Mouse (Mus musculus): Measurements from ENCODE around the gene Rpusd1. TPM values are rescaled to one million over a fixed set of nuclear protein-coding genes. Genes with fewer than 3 reads are reported as not detected.
"Not testable (repeated sequence)": the region's sequence is repeated elsewhere in the genome, so short reads cannot be mapped to it uniquely, and the experiment has no call there.

Gene Rpusd1
- polyA plus RNA-seq, 1 experiment from 2014 or later = 13.4 TPM

DNA sequence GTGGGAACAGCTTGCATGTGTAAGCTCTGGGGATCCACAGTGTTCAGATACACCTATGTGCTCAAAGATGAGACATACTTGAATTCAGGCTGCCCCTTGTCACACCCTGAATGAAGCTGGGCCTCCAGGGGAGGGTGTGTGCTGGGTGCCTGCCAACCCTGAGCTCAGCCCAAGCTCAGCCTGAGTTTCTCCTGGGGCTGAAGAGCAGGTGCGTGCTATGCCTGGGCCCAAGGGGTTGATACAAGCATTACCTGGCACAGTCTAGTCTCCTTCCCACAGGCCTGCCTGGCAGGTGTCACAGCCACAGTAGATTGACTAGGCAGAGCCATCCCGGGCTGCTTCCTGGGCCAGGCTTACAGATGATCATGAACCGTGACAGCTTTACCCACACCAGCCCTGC lies 8.3 kb downstream of the Rpusd1 start, which contains the start of gene Mslnl:
TSS of gene Mslnl (plus strand) at position 298 of the 400 bp plus-strand sequence.
- WGBS = 75% methylated on average over 3 of the region's 3 CpGs
- Histone ChIP-seq H3K36me3 (ENCODE audit: control insufficient read depth, insufficient read depth, low read length) (peaks cover 8% of the 10 kb centered on the region), H3K9ac (ENCODE audit: low read length) (no peak within 1 kb of the TSS), H3K4me3 (ENCODE audit: control insufficient read depth in 1 of 2, insufficient read depth in 1 of 2, low read depth in 1 of 2, low read length in 2 of 2) (no peak within 1 kb of the TSS), H3K4me1 (ENCODE audit: control insufficient read depth in 2 of 2, insufficient read depth in 2 of 2, low read length in 2 of 2) (no peaks in the 10 kb centered on the region), H3K9me3 (ENCODE audit: control insufficient read depth, low read length) (no peaks in the 10 kb centered on the region), H3K4me2 (ENCODE audit: low read length) (no peak within 1 kb of the TSS), H3K27me3 (ENCODE audit: control insufficient read depth, insufficient read depth, low read length) (no peaks in the 10 kb centered on the region; the same call in 1 of the 2 replicates), H3K27ac (replicated peaks in 1 of 2; ENCODE audit: control insufficient read depth in 1 of 2, insufficient read depth in 1 of 2, low read depth in 2 of 2, low read length in 2 of 2) (no peak within 1 kb of the TSS)
- no peak for ATAC-seq (ENCODE audit: insufficient number of reproducible peaks, insufficient read depth, low FRiP score, low read depth)

- Histone ChIP-seq H3K27me3 (ENCODE audit: control insufficient read depth, insufficient read depth, low read length) (no peaks in the 10 kb centered on the region; the same call in 1 of the 2 replicates), H3K4me2 (ENCODE audit: low read length) (no peak overlapping the region), H3K9me3 (ENCODE audit: control insufficient read depth, low read length) (no peaks in the 10 kb centered on the region), H3K36me3 (ENCODE audit: control insufficient read depth, insufficient read depth, low read length) (no peaks in the 10 kb centered on the region), H3K4me1 (ENCODE audit: control insufficient read depth in 2 of 2, insufficient read depth in 2 of 2, low read length in 2 of 2) (no peaks in the 10 kb centered on the region), H3K4me3 (ENCODE audit: control insufficient read depth in 1 of 2, insufficient read depth in 1 of 2, low read depth in 1 of 2, low read length in 2 of 2) (no peak overlapping the region), H3K9ac (ENCODE audit: low read length) (no peak overlapping the region), H3K27ac (replicated peaks in 1 of 2; ENCODE audit: control insufficient read depth in 1 of 2, insufficient read depth in 1 of 2, low read depth in 2 of 2, low read length in 2 of 2) (no peak overlapping the region)
- ATAC-seq (ENCODE audit: insufficient number of reproducible peaks, insufficient read depth, low FRiP score, low read depth) = no peak
- 60% methylated on average over 7 of the region's 7 CpGs for WGBS
Measured at GRCm38 (mm10) chr17:25738861-25739260, 11.4 kb downstream of the Rpusd1 start.

- 62% methylated on average over 12 of the region's 12 CpGs for WGBS
- H3K36me3 ChIP-seq (ENCODE audit: control insufficient read depth, insufficient read depth, low read length); ATAC-seq (ENCODE audit: insufficient number of reproducible peaks, insufficient read depth, low FRiP score, low read depth); H3K9ac ChIP-seq (ENCODE audit: low read length); H3K27me3 ChIP-seq (ENCODE audit: control insufficient read depth, insufficient read depth, low read length); H3K4me2 ChIP-seq (ENCODE audit: low read length); H3K9me3 ChIP-seq (ENCODE audit: control insufficient read depth, low read length); H3K4me1 ChIP-seq (ENCODE audit: control insufficient read depth in 2 of 2, insufficient read depth in 2 of 2, low read length in 2 of 2); H3K27ac ChIP-seq (replicated peaks in 1 of 2; ENCODE audit: control insufficient read depth in 1 of 2, insufficient read depth in 1 of 2, low read depth in 2 of 2, low read length in 2 of 2); H3K4me3 ChIP-seq (ENCODE audit: control insufficient read depth in 1 of 2, insufficient read depth in 1 of 2, low read depth in 1 of 2, low read length in 2 of 2): not testable (repeated sequence)
Measured at GRCm38 (mm10) chr17:25741471-25741870, 14.0 kb downstream of the Rpusd1 start.

DNA sequence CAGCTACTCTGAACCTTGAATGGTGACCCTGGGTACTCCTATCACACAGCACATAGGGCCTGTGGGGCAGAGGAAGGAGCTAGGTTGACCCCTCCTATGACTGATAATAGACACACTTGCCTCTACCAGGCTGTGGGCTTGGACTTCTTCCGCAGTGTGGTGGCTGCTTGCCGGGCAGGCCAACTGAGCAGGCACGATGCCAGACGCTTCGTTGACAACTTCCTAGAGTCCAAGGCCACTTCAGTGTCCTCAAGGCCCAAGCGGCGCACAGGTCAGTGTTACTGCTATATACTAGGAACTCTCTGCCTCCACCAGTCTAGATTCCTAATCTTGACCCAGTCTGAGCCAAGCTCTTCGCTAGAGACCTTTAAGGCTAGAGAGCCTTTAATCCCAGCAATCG lies 16.4 kb downstream of the Rpusd1 start:
- no peak for ATAC-seq (ENCODE audit: insufficient number of reproducible peaks, insufficient read depth, low FRiP score, low read depth)
- no peaks in the 10 kb centered on the region for H3K4me1 ChIP-seq (ENCODE audit: control insufficient read depth in 2 of 2, insufficient read depth in 2 of 2, low read length in 2 of 2)
- H3K4me2 ChIP-seq (ENCODE audit: low read length) = no peak overlapping the region
- H3K9ac ChIP-seq (ENCODE audit: low read length) = no peak overlapping the region
- H3K9me3 ChIP-seq (ENCODE audit: control insufficient read depth, low read length) = no peaks in the 10 kb centered on the region
- H3K36me3 ChIP-seq (ENCODE audit: control insufficient read depth, insufficient read depth, low read length) = no peaks in the 10 kb centered on the region
- 83% methylated on average over 9 of the region's 9 CpGs for WGBS
- no peak overlapping the region for H3K4me3 ChIP-seq (ENCODE audit: control insufficient read depth in 1 of 2, insufficient read depth in 1 of 2, low read depth in 1 of 2, low read length in 2 of 2)
- no peaks in the 10 kb centered on the region; the same call in none of the 2 replicates for H3K27me3 ChIP-seq (ENCODE audit: control insufficient read depth, insufficient read depth, low read length)
- no peak overlapping the region for H3K27ac ChIP-seq (replicated peaks in 1 of 2; ENCODE audit: control insufficient read depth in 1 of 2, insufficient read depth in 1 of 2, low read depth in 2 of 2, low read length in 2 of 2)

GRCm38 (mm10) chr17:25744311-25744710 lies 16.8 kb downstream of the Rpusd1 start:
- no peaks in the 10 kb centered on the region for H3K36me3 ChIP-seq (ENCODE audit: control insufficient read depth, insufficient read depth, low read length)
- H3K9me3 ChIP-seq (ENCODE audit: control insufficient read depth, low read length) = no peaks in the 10 kb centered on the region
- H3K4me1 ChIP-seq (ENCODE audit: control insufficient read depth in 2 of 2, insufficient read depth in 2 of 2, low read length in 2 of 2) = no peaks in the 10 kb centered on the region
- H3K27me3 ChIP-seq (ENCODE audit: control insufficient read depth, insufficient read depth, low read length) = no peaks in the 10 kb centered on the region; the same call in none of the 2 replicates
- H3K27ac ChIP-seq (replicated peaks in 1 of 2; ENCODE audit: control insufficient read depth in 1 of 2, insufficient read depth in 1 of 2, low read depth in 2 of 2, low read length in 2 of 2) = no peak overlapping the region
- H3K4me3 ChIP-seq (ENCODE audit: control insufficient read depth in 1 of 2, insufficient read depth in 1 of 2, low read depth in 1 of 2, low read length in 2 of 2) = no peak overlapping the region
- 74% methylated on average over 10 of the region's 10 CpGs for WGBS
- H3K9ac ChIP-seq (ENCODE audit: low read length) = no peak overlapping the region
- no peak for ATAC-seq (ENCODE audit: insufficient number of reproducible peaks, insufficient read depth, low FRiP score, low read depth)
- H3K4me2 ChIP-seq (ENCODE audit: low read length) = no peak overlapping the region

DNA sequence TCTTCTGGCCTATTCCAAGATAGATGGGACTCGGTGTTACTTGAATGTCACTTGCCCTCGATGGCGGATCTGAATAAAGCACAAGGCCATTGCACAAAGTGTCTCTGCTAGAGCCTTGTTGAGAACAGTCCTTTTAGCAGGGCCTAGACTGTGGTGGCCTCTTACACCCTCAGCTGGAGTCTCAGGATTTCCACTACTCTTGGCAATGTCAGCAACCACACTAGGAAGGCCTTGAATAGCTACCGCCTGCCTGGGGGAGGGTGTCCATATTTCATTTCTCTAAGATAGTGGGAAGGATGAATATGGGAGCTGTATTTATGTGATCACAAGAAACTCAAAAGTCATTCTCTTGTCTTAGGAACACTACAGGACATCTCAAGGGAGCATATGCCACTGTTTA lies 20.8 kb downstream of the Rpusd1 start:
- 89% methylated on average over 4 of the region's 4 CpGs for WGBS

GRCm38 (mm10) chr17:25749314-25749713 lies 21.8 kb downstream of the Rpusd1 start:
- Histone ChIP-seq H3K4me3 (ENCODE audit: control insufficient read depth in 1 of 2, insufficient read depth in 1 of 2, low read depth in 1 of 2, low read length in 2 of 2) (no peak overlapping the region), H3K9ac (ENCODE audit: low read length) (no peak overlapping the region), H3K4me1 (ENCODE audit: control insufficient read depth in 2 of 2, insufficient read depth in 2 of 2, low read length in 2 of 2) (peaks cover 6 to 7% of the 10 kb centered on the region in 2 experiments; a peak in 3 of 4 replicates), H3K4me2 (ENCODE audit: low read length) (no peak overlapping the region), H3K27me3 (ENCODE audit: control insufficient read depth, insufficient read depth, low read length) (no peaks in the 10 kb centered on the region; the same call in 1 of the 2 replicates), H3K9me3 (ENCODE audit: control insufficient read depth, low read length) (no peaks in the 10 kb centered on the region), H3K27ac (replicated peaks in 1 of 2; ENCODE audit: control insufficient read depth in 1 of 2, insufficient read depth in 1 of 2, low read depth in 2 of 2, low read length in 2 of 2) (no peak overlapping the region), H3K36me3 (ENCODE audit: control insufficient read depth, insufficient read depth, low read length) (no peaks in the 10 kb centered on the region)
- ATAC-seq (ENCODE audit: insufficient number of reproducible peaks, insufficient read depth, low FRiP score, low read depth) = no peak
- WGBS = 77% methylated on average over 6 of the region's 6 CpGs

More for the DNA sequence above, 20.8 kb downstream of the Rpusd1 start:
- no peak overlapping the region for H3K4me2 ChIP-seq (ENCODE audit: low read length)
- H3K4me3 ChIP-seq (ENCODE audit: control insufficient read depth in 1 of 2, insufficient read depth in 1 of 2, low read depth in 1 of 2, low read length in 2 of 2) = no peak overlapping the region
- no peaks in the 10 kb centered on the region for H3K36me3 ChIP-seq (ENCODE audit: control insufficient read depth, insufficient read depth, low read length)
- H3K4me1 ChIP-seq (ENCODE audit: control insufficient read depth in 2 of 2, insufficient read depth in 2 of 2, low read length in 2 of 2) = peaks cover 6 to 7% of the 10 kb centered on the region in 2 experiments; a peak in 3 of 4 replicates
- H3K27ac ChIP-seq (replicated peaks in 1 of 2; ENCODE audit: control insufficient read depth in 1 of 2, insufficient read depth in 1 of 2, low read depth in 2 of 2, low read length in 2 of 2) = no peak overlapping the region
- no peaks in the 10 kb centered on the region; the same call in 1 of the 2 replicates for H3K27me3 ChIP-seq (ENCODE audit: control insufficient read depth, insufficient read depth, low read length)
- no peaks in the 10 kb centered on the region for H3K9me3 ChIP-seq (ENCODE audit: control insufficient read depth, low read length)
- H3K9ac ChIP-seq (ENCODE audit: low read length) = no peak overlapping the region
- no peak for ATAC-seq (ENCODE audit: insufficient number of reproducible peaks, insufficient read depth, low FRiP score, low read depth)

DNA sequence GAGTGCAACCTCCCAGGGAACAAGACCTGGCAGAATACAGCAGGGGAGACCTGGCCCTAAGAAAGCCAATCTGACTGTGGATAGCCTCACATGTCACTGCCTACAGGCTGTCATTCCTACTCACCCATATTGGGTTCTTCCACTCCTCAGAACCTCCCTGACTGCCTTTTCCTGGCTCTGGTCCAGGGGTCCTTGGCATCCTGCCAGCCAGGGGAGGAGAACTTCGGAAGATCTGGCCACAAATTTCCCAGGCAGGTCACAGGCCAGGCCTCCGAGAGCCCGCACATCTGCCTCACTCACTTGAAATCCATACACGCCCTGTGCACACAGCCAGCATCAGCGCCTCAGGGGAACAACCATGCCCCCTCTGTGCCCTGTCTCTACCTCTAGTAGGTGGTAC lies 24.0 kb downstream of the Rpusd1 start:
- no peak overlapping the region for H3K4me2 ChIP-seq (ENCODE audit: low read length)
- H3K27ac ChIP-seq (replicated peaks in 1 of 2; ENCODE audit: control insufficient read depth in 1 of 2, insufficient read depth in 1 of 2, low read depth in 2 of 2, low read length in 2 of 2) = no peak overlapping the region
- ATAC-seq (ENCODE audit: insufficient number of reproducible peaks, insufficient read depth, low FRiP score, low read depth) = no peak
- H3K36me3 ChIP-seq (ENCODE audit: control insufficient read depth, insufficient read depth, low read length) = no peaks in the 10 kb centered on the region
- no peak overlapping the region for H3K4me3 ChIP-seq (ENCODE audit: control insufficient read depth in 1 of 2, insufficient read depth in 1 of 2, low read depth in 1 of 2, low read length in 2 of 2)
- H3K9ac ChIP-seq (ENCODE audit: low read length) = no peak overlapping the region
- H3K9me3 ChIP-seq (ENCODE audit: control insufficient read depth, low read length) = no peaks in the 10 kb centered on the region
- peaks cover 7 to 8% of the 10 kb centered on the region in 2 experiments; a peak in 3 of 4 replicates for H3K4me1 ChIP-seq (ENCODE audit: control insufficient read depth in 2 of 2, insufficient read depth in 2 of 2, low read length in 2 of 2)
- no peaks in the 10 kb centered on the region for H3K27me3 ChIP-seq (ENCODE audit: control insufficient read depth, insufficient read depth, low read length)
- 17% methylated on average over 5 of the region's 5 CpGs for WGBS

All from heart, embryonic 14.5 days (tissue).